18 mouse cellular contexts compared by ENCODE assay signal in the genomic region with DNA sequence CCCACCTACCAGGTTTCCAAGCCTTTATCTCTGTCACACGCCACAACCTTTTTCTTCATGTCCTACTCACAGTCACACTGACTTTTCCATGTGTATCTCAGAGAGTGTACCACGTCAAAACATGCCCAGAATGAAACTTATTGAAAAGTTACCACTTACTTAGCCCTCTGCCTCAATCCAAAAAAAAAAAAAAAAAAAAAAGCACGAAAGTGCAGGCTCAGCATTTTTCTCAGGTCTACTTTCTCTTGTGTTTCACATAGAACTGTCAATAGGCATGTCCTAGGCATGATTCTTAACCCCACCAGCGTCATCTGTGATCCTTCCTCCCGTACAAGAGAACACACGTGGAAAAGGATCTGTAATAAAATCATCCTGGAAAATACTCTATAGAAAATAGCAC.
"Had no signal": no experiment of that assay in that cellular context is flagged by ENCODE, and none has a peak within 500 bp of the region (broad histone marks: within the 10 kb centered on the region; RNA-seq: fewer than 3 reads in every experiment).

No protein-coding gene starts in this region.

- H3K9me3 ChIP-seq: embryonic facial prominence, embryonic 10.5 days; embryonic facial prominence, embryonic 12.5 days; embryonic facial prominence, embryonic 13.5 days; embryonic facial prominence, embryonic 15.5 days; forebrain, embryonic 10.5 days; forebrain, embryonic 12.5 days; forebrain, embryonic 13.5 days; forebrain, embryonic 15.5 days; heart, embryonic 10.5 days had no signal

- H3K27ac ChIP-seq: embryonic facial prominence, embryonic 10.5 days; embryonic facial prominence, embryonic 12.5 days; embryonic facial prominence, embryonic 13.5 days; embryonic facial prominence, embryonic 15.5 days; forebrain, embryonic 10.5 days; forebrain, embryonic 12.5 days; forebrain, embryonic 13.5 days; forebrain, embryonic 15.5 days; gastrocnemius, adult 2 months; heart, adult 2 months; heart, embryonic 10.5 days had no signal

- DNase-seq: cerebellum, adult 9-11 months; gastrocnemius, adult 2 months; gastrocnemius, postnatal 14 days; gastrocnemius, postnatal 25 days; gastrocnemius, postnatal 36 days; heart, adult 11 months had no signal

- H3K9ac ChIP-seq: embryonic facial prominence, embryonic 12.5 days; embryonic facial prominence, embryonic 13.5 days; embryonic facial prominence, embryonic 15.5 days; forebrain, embryonic 12.5 days; forebrain, embryonic 13.5 days; forebrain, embryonic 15.5 days; forebrain, postnatal 0 days had no signal

- H3K4me1 ChIP-seq: embryonic facial prominence, embryonic 10.5 days; embryonic facial prominence, embryonic 12.5 days; embryonic facial prominence, embryonic 13.5 days; embryonic facial prominence, embryonic 15.5 days; forebrain, embryonic 10.5 days; forebrain, embryonic 12.5 days; forebrain, embryonic 13.5 days; forebrain, embryonic 15.5 days; heart, embryonic 10.5 days had no signal

- H3K4me2 ChIP-seq: embryonic facial prominence, embryonic 12.5 days; embryonic facial prominence, embryonic 13.5 days; embryonic facial prominence, embryonic 15.5 days; forebrain, embryonic 12.5 days; forebrain, embryonic 13.5 days; forebrain, embryonic 15.5 days had no signal

- H3K27me3 ChIP-seq: embryonic facial prominence, embryonic 12.5 days; embryonic facial prominence, embryonic 13.5 days; embryonic facial prominence, embryonic 15.5 days; forebrain, embryonic 12.5 days; forebrain, embryonic 13.5 days; forebrain, embryonic 15.5 days had no signal

- H3K4me3 ChIP-seq: embryonic facial prominence, embryonic 10.5 days; embryonic facial prominence, embryonic 12.5 days; embryonic facial prominence, embryonic 13.5 days; embryonic facial prominence, embryonic 15.5 days; erythroblast, embryonic 14.5 days; forebrain, embryonic 10.5 days; forebrain, embryonic 12.5 days; forebrain, embryonic 13.5 days; forebrain, embryonic 15.5 days; gastrocnemius, adult 2 months; heart, adult 2 months; heart, embryonic 10.5 days had no signal

- H3K36me3 ChIP-seq: embryonic facial prominence, embryonic 10.5 days; embryonic facial prominence, embryonic 12.5 days; embryonic facial prominence, embryonic 13.5 days; embryonic facial prominence, embryonic 15.5 days; forebrain, embryonic 10.5 days; forebrain, embryonic 12.5 days; forebrain, embryonic 15.5 days; heart, embryonic 10.5 days had no signal
